Mouse (Mus musculus) v-Abl transformed pro-B cells (cell line): ENCODE results near the gene Chtop.

Source experiments
- in situ Hi-C, 2 experiments: fragments of 400-800 bp; cut with MboI; formaldehyde crosslinking; loops; one replicate each; pipeline ENCODE4 v1.15.1; 2025; ENCODE audit not compliant: unreplicated experiment in 2 of 2

Chtop gene

GRCm38 (mm10) chr3:90466311-90466766 is 43.0 kb downstream of the Chtop start:
- in situ Hi-C loops: loop anchor here in 1 of 2 experiments (5.0 kb wide), 2 partner anchors 49 to 249 kb away; no protein-coding TSS in a partner anchor

DNA sequence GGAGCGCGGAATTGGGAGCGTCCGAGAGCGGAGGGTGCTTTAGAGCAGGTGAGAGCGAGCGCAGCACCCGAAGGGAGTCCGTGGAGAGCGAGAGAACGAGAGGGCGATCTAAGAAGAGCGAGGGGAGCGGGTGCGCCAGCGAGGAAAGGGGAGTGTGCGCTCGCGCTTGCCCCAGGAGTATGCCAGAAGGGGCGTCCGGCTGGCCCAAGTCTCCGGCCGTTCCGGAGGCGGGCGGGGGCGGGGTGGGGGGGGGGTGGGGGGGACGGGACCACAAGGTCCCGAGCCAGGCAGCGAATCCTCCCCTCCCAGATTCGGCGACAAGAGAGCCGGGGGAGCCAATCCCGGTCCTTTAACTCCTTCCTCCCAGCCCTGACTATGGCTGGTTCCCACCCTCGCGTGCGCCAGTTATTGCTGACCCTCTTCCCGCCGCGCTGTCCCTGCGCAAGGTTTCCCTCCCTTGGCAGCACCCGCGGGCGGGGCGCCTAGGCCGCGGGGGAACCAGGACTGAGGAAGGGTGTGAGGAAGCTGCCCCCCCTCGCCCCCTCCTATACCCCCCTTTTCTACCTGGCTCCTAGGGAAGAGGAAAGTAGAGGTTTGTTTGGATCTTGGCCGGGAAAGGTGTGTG is 43.5 kb downstream of the Chtop start, which contains the start of gene Npr1:
Npr1 (minus strand) TSS at position 181 of the 625 bp plus-strand sequence.
- in situ Hi-C loops: loop anchor here in 1 of 2 experiments (5.0 kb wide), 2 partner anchors 48 to 248 kb away; no protein-coding TSS in a partner anchor

DNA sequence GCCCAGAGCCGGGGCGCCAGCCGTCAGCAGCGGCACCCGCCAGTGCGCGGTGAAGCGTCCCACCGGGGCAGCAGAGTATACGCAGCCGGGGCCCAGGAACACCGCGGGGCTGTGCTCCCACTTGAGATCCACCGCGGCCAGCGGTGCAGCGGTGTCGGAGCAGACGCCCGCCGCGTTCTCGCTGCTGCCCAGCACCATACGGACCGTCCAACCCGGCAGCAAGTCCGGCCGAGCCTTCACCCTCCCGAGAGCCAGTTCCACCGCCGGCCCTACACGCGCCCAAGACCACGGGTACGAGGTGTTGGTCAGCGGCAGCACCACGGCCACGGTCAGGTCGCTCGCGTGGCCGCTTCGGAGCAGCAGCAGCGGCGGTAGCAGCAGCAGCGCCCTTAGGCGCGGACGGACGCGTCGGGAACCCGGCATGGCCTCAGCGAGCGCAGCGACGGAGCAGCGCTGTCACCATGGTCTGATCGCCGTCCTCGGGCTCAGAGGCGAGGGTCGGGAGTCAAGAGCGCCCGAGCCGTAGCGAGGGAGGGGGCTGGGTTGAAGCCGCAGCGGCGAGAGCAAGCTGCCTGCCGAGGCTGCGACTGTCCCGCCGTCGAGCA is 44.1 kb downstream of the Chtop start:
- in situ Hi-C loops: loop anchor here in 1 of 2 experiments (5.0 kb wide), 2 partner anchors 48 to 248 kb away; no protein-coding TSS in a partner anchor

DNA sequence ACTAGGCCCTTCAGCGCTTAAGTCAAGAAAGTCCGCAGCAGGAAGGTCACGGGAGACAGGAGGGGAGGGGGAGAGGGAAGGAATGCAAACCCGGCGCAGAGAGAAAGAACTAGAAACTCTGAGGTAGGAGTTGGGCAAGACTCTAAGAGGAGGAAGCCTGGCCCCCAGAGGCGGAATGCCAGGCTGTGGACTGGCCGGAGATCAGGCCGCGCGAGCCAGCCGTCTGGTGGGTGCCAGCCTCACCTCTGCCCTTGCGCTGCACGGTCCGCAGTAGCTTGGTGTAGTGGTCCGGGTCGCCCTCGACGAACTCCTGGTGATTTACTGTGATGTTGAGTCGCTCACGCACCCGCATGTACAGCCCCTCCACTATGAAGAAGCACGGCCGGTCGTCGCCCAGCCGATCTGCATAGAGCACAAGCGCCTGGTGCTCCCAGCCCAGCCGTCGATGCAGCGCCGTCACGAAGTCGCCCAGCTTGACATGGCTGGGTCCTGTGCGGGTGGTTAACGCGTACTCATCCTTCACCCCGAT is 44.7 kb downstream of the Chtop start:
- in situ Hi-C loops: loop anchor here in 1 of 2 experiments (5.0 kb wide), 2 partner anchors 47 to 247 kb away; no protein-coding TSS in a partner anchor

DNA sequence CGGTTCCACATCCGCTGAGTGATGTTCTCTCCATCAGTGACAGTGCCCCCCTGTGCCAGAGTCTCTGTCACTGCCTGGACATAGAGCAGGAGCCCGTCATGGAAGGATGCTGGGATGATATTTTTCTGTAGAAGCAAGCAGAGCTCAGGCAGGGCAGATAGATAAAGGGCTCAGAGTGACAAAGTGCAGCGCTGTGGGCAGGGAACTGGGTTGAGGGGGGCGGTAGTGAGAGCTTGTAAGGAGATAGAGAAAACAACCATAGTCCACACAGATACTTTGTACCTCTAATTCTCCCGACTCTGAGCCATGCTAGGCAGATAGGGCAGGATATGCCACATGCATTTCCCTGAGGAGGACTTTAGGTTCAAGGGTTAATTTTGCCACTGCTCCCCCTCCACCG is 46.7 kb downstream of the Chtop start:
- in situ Hi-C loops: no loop called here

- in situ Hi-C loops: no loop called here
Measured at GRCm38 (mm10) chr3:90461935-90462334, 47.4 kb downstream of the Chtop start.

GRCm38 (mm10) chr3:90460315-90460714 is 49.0 kb downstream of the Chtop start:
- in situ Hi-C loops: no loop called here

DNA sequence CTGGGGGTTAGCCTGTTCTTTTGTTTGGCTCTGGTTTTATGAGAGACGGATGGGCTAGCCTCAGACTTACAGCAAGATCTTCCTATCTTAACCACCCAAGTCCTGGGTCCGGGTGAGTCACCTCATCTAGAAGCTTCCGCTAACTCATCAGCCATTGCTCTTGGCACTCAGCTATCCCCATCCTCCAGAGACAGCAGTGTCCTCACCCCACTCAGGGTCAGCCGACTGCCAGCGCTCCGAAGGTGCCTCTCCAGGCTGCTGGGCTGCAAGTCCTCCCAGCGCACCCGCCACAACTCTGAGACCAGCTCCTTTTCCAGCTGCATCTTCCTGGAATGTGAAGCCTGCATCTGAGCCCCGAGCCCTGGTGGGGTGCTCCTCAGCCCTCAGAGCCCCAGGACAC is 49.6 kb downstream of the Chtop start:
- in situ Hi-C loops: loop anchor here in 1 of 2 experiments (5.0 kb wide), 1 partner anchor 42 kb away; no protein-coding TSS in a partner anchor

GRCm38 (mm10) chr3:90454931-90455330 is 54.4 kb downstream of the Chtop start:
- in situ Hi-C loops: loop anchor here in 1 of 2 experiments (5.0 kb wide), 1 partner anchor 38 kb away; no protein-coding TSS in a partner anchor

DNA sequence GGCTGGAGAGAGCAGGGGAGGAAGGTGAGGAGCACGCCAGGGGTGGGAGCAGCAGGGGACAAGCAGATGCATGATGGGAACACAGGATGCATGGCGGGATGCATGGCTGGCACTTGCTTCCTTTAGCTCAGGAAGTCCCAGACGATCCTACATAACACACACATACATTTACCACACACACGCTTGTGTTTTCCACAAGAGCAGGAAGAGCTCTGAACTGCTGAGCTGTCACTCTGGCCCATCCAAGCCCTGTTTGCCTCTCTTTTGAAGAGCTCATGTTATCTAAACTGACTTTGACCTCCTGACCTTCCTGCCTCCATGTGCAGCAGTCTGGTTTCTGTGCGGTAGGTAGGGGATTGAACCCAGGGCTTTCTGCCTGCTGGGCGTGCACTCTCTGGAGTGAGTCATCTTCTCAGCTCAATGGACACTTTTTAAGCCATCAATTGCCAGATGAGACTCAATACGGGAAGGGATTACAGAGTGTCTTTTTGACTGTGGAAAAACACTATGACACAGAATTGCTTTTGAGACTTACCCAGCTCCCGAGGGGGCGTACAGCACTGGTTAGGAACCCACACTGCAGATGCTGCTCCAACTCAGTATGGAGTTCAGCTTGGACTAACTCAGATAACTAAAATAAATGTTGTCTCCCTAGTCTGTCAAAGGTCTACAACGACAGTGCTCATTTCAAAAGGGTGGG is 57.8 kb downstream of the Chtop start:
- in situ Hi-C loops: no loop called here

DNA sequence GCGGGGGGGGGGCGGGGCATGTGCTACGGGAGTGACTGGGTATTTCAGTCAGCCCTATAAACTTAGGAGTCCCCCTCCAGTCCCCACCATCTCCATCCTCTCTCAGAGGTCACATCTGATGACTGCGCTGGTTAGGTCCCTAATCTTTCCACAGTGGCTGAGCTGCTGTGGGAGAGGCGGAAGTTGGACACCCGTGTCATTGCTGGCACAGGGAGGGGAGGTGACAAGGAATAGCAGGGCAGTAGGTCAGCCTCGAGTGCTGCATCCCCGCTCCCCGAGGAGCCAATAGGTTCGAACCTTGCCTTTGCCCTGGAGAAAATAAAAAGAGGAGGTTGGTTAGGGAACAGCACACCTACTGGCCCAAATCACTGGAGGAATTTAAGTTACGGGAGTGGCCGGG is 58.4 kb downstream of the Chtop start:
- in situ Hi-C loops: no loop called here
